In genomic region chr8:71926551-71926950, GRCm38 (mm10) we compare ENCODE assay signal across 23 mouse cellular contexts. TPM values are rescaled to one million over a fixed set of nuclear protein-coding genes. Genes with fewer than 3 reads are reported as not detected.
DNase-seq lines count a peak whose midpoint lies in the region; ATAC-seq and TF ChIP-seq lines count a peak whose summit lies in the region.
"Had no signal": no experiment of that assay in that cellular context is flagged by ENCODE, and none has a peak within 500 bp of the region (broad histone marks: within the 10 kb centered on the region; RNA-seq: fewer than 3 reads in every experiment).

No protein-coding gene starts in this region.

- H3ac ChIP-seq in C2C12 (ENCODE audit: control insufficient read depth, insufficient read length, low read depth): no peak overlapping the region

- peaks cover 47% of the 10 kb centered on the region for H3K79me2 ChIP-seq in C2C12 (ENCODE audit: control insufficient read depth, insufficient read depth)

- no peaks in the 10 kb centered on the region for H3K27me3 ChIP-seq in C2C12 (ENCODE audit: control insufficient read depth, insufficient read depth, insufficient read length)
- H3K27me3 ChIP-seq in stomach, postnatal 0 days (ENCODE audit: control insufficient read depth, insufficient read depth, low read length): no peaks in the 10 kb centered on the region
- H3K27me3 ChIP-seq: hindbrain, embryonic 12.5 days; limb, embryonic 12.5 days; liver, embryonic 13.5 days had no signal

- H3K9ac ChIP-seq in stomach, postnatal 0 days (ENCODE audit: low read length): no peak overlapping the region
- H3K9ac ChIP-seq: hindbrain, embryonic 12.5 days; limb, embryonic 12.5 days; liver, embryonic 13.5 days had no signal

- 80% methylated on average over 3 of the region's 3 CpGs for WGBS in stomach, postnatal 0 days

- H3K79me3 ChIP-seq in C2C12 (ENCODE audit: low read depth): peaks cover 25% of the 10 kb centered on the region

- DNase-seq in adrenal gland, adult (ENCODE audit: inconsistent age in 2 of 2, low spot score in 1 of 2): peak; percentile 20 to 64
- DNase-seq in adrenal gland, adult 18-20 months (ENCODE audit: low spot score in 2 of 2): no peak
- DNase-seq in kidney, adult 9 months: peak; percentile 31
- DNase-seq in kidney, adult 11 months: no peak
- DNase-seq in adrenal gland, postnatal 10 days: peak; percentile 13
- no peak for DNase-seq in stomach, postnatal 0 days (ENCODE audit: low spot score)
- no peak for DNase-seq in urinary bladder, postnatal 36 days (ENCODE audit: low spot score in 2 of 2)
- DNase-seq: cerebellum, adult 9-10 months; gastrocnemius, postnatal 14 days; heart, adult 2 months; liver, embryonic 13.5 days; lung, adult 2 months; lung, postnatal 14 days; midbrain, embryonic 14.5 days; right cerebral cortex, postnatal 14 days; spleen, adult 18-20 months; thymus, postnatal 14 days had no signal

- ATAC-seq in stomach, postnatal 0 days (ENCODE audit: low FRiP score, low TSS enrichment): no peak
- ATAC-seq: activated CD4-positive, CD25-positive, alpha-beta regulatory T cell, adult 4 months; forebrain, embryonic 16.5 days had no signal

- H3K4me3 ChIP-seq in C2C12 (ENCODE audit: insufficient read depth, poor library complexity, severe bottlenecking): no peak overlapping the region
- no peak overlapping the region for H3K4me3 ChIP-seq in stomach, postnatal 0 days (ENCODE audit: low read depth, low read length)
- H3K4me3 ChIP-seq: embryonic facial prominence, embryonic 10.5 days; heart, adult 2 months; hindbrain, embryonic 12.5 days; limb, embryonic 12.5 days; liver, embryonic 13.5 days had no signal

- H3K4me2 ChIP-seq in stomach, postnatal 0 days (replicated peaks; ENCODE audit: low read depth): no peak overlapping the region
- H3K4me2 ChIP-seq: hindbrain, embryonic 12.5 days; limb, embryonic 12.5 days; liver, embryonic 13.5 days had no signal

- H3K4me1 ChIP-seq in stomach, postnatal 0 days (replicated peaks; ENCODE audit: control insufficient read depth, insufficient read depth): no peaks in the 10 kb centered on the region

- H3K9me3 ChIP-seq in stomach, postnatal 0 days (ENCODE audit: control insufficient read depth, low read length): no peaks in the 10 kb centered on the region
- H3K9me3 ChIP-seq: limb, embryonic 12.5 days; liver, embryonic 13.5 days had no signal

- H3K36me3 ChIP-seq in C2C12 (ENCODE audit: control insufficient read depth, insufficient read depth): peaks cover 50% of the 10 kb centered on the region
- peaks cover 7% of the 10 kb centered on the region; the same call in 1 of the 2 replicates for H3K36me3 ChIP-seq in stomach, postnatal 0 days (ENCODE audit: control insufficient read depth, insufficient read depth, low read length)

- TF ChIP-seq EP300 in stomach, postnatal 0 days (optimal IDR thresholded peaks at IDR 0.05): no peak

- no peak overlapping the region for H3K27ac ChIP-seq in stomach, postnatal 0 days (replicated peaks)
- H3K27ac ChIP-seq: embryonic facial prominence, embryonic 10.5 days; heart, adult 2 months; hindbrain, embryonic 12.5 days; limb, embryonic 12.5 days; liver, embryonic 13.5 days had no signal

- TF ChIP-seq CTCF in C2C12 (IDR thresholded peaks at IDR 0.05; ENCODE audit: control insufficient read depth, insufficient read depth, insufficient read length): no peak
- TF ChIP-seq CTCF in stomach, postnatal 0 days (IDR thresholded peaks at IDR 0.05; ENCODE audit: low read depth): no peak

TF ChIP-seq in C2C12, 6 proteins besides CTCF, POLR2A, EP300 and RAD21:
- peak; percentile 14 for TF ChIP-seq USF1 (IDR thresholded peaks at IDR 0.05; ENCODE audit: low read depth)
- TF ChIP-seq CEBPB (IDR thresholded peaks at IDR 0.05; ENCODE audit: low read depth): no peak

RNA-seq across cellular contexts. Expression of gene Zfp617, which starts 18.1 kb away (rescaled TPM):
- 10 to 100 TPM; 26.5 to 36.6 TPM for total RNA-seq in adrenal gland, adult 18-20 months (2021)
- 3.6 TPM for polyA plus RNA-seq in C2C12 (2012; fragmentation: generic; extraction: Trizol)
- total RNA-seq in adrenal gland, postnatal 10 days (2021): 10 to 100 TPM; 29.8 to 33.9 TPM
- 11.7 and 12.5 TPM in 2 replicates for polyA plus RNA-seq in stomach, postnatal 0 days (2015; fragmentation: Nextera tagmentation; extraction: Ambion mirVana)

RNA-seq across cellular contexts. Expression of gene Zfp882, which starts 18.1 kb away (rescaled TPM):
- total RNA-seq in adrenal gland, adult 18-20 months (2021): 1 to 10 TPM; 5.4 to 7.0 TPM
- polyA plus RNA-seq in C2C12 (2012; fragmentation: generic; extraction: Trizol): 0.48 TPM
- 1 to 10 TPM; 3.7 to 7.0 TPM for total RNA-seq in adrenal gland, postnatal 10 days (2021)
- 1.3 and 1.5 TPM in 2 replicates for polyA plus RNA-seq in stomach, postnatal 0 days (2015; fragmentation: Nextera tagmentation; extraction: Ambion mirVana)

RNA-seq across cellular contexts. Expression of gene Zfp961, which starts 24.3 kb away (rescaled TPM):
- 10 to 100 TPM; 15.3 to 21.1 TPM for total RNA-seq in adrenal gland, adult 18-20 months (2021)
- 5.1 TPM for polyA plus RNA-seq in C2C12 (2012; fragmentation: generic; extraction: Trizol)
- 10 to 100 TPM; 15.4 to 25.9 TPM for total RNA-seq in adrenal gland, postnatal 10 days (2021)
- 11.2 and 11.8 TPM in 2 replicates for polyA plus RNA-seq in stomach, postnatal 0 days (2015; fragmentation: Nextera tagmentation; extraction: Ambion mirVana)

RNA-seq across cellular contexts. Expression of gene Zfp709, which starts 44.7 kb away (rescaled TPM):
- total RNA-seq in adrenal gland, adult 18-20 months (2021): 1 to 10 TPM; 5.7 to 6.4 TPM
- 0.33 TPM for polyA plus RNA-seq in C2C12 (2012; fragmentation: generic; extraction: Trizol)
- total RNA-seq in adrenal gland, postnatal 10 days (2021): 1 to 10 TPM; 7.6 to 9.4 TPM
- polyA plus RNA-seq in stomach, postnatal 0 days (2015; fragmentation: Nextera tagmentation; extraction: Ambion mirVana): 2.7 and 2.8 TPM in 2 replicates

Comparison
In these comparisons a context has a peak if more than half of its experiments do, and no peak if none do; other contexts are left out.
1. DNase-seq: peak in adrenal gland, adult (2 of 2), kidney, adult 9 months (single experiment) and adrenal gland, postnatal 10 days (single experiment); none in adrenal gland, adult 18-20 months (0 of 2), kidney, adult 11 months (single experiment), stomach, postnatal 0 days (single experiment) and urinary bladder, postnatal 36 days (0 of 2).